Mouse (Mus musculus): ENCODE measurements around the gene Kcnk7.

- TF ChIP-seq CTCF (IDR thresholded peaks at IDR 0.05) (no peak), POLR2A (IDR thresholded peaks at IDR 0.05; ENCODE audit: insufficient read depth, low read depth, low read length) (no peak)
These were observed 12.8 kb downstream of the Kcnk7 start for GRCm38 (mm10) chr19:5716955-5717354.

Measured in heart, adult 2 months (tissue).